Mouse (Mus musculus) stomach, embryonic 15.5 days (tissue): Measurements from ENCODE around the gene Maff. TPM values are rescaled to one million over a fixed set of nuclear protein-coding genes. Genes with fewer than 3 reads are reported as not detected.
A peak's percentile ranks its signal among the peaks of the same experiment; 100 is the strongest.

Experiments used
- ATAC-seq: fragments of 200-750 bp; cut with Nextera tagmentation; 2 replicates; pipeline ENCODE4 v1.8.0; 2017; ENCODE audit warnings: low read depth, moderate number of reproducible peaks, moderate TSS enrichment; ENCODE audit not compliant: insufficient read depth, low FRiP score
- H3K27ac ChIP-seq: fragments of 300-500 bp; sonication (generic); 2 replicates; pipeline ENCODE4 v1.5.1; 2015; ENCODE audit warnings: mild to moderate bottlenecking, inconsistent platforms
- H3K27me3 ChIP-seq: fragments of 300-500 bp; sonication (generic); replicated peaks from 2 replicates; pipeline ENCODE4 v1.6.1; 2015; ENCODE audit warnings: inconsistent platforms
- H3K36me3 ChIP-seq: fragments of 300-500 bp; sonication (generic); 2 replicates; pipeline ENCODE4 v1.6.1; 2015; ENCODE audit warnings: inconsistent platforms
- H3K4me1 ChIP-seq: fragments of 300-500 bp; sonication (generic); 2 replicates; pipeline ENCODE4 v1.6.1; 2015; ENCODE audit warnings: inconsistent platforms
- H3K4me2 ChIP-seq: fragments of 300-500 bp; sonication (generic); 2 replicates; pipeline ENCODE4 v1.6.1; 2015; ENCODE audit warnings: mild to moderate bottlenecking, inconsistent platforms
- H3K4me3 ChIP-seq: fragments of 300-500 bp; sonication (generic); replicated peaks from 2 replicates; pipeline ENCODE4 v1.5.1; 2015; ENCODE audit warnings: inconsistent platforms
- H3K9ac ChIP-seq: fragments of 300-500 bp; sonication (generic); 2 replicates; pipeline ENCODE4 v1.6.1; 2015; ENCODE audit warnings: inconsistent platforms
- H3K9me3 ChIP-seq: fragments of 300-500 bp; sonication (generic); 2 replicates; pipeline ENCODE4 v1.6.1; 2016; ENCODE audit warnings: inconsistent platforms
- WGBS: fragments of 180-500 bp; shearing (Covaris S2); methylation state at CpG from one replicate; pipeline ENCODE4 v1.1.7; 2015; 5-methylcytosine and 5-hydroxymethylcytosine counted together
- polyA plus RNA-seq: library from polyadenylated mRNA; unstranded; fragments of >200 nt; fragmentation: Nextera tagmentation; extraction: Ambion mirVana; gene quantifications from 2 replicates; pipeline ENCODE4 v1.2.1, GENCODE M21; 2015

Maff gene
- polyA plus RNA-seq, 1 experiment from 2014 or later, result 6.6 TPM

- Histone ChIP-seq H3K27ac (peak overlapping the region; percentile 69), H3K4me2 (no peak overlapping the region), H3K27me3 (no peaks in the 10 kb centered on the region), H3K36me3 (no peaks in the 10 kb centered on the region), H3K4me1 (peaks cover 59% of the 10 kb centered on the region), H3K9me3 (no peaks in the 10 kb centered on the region), H3K4me3 (no peak overlapping the region), H3K9ac (no peak overlapping the region)
- ATAC-seq, result peak; percentile 31; the same call in 1 of the 2 replicates
- WGBS, result 48% methylated on average over 6 of the region's 6 CpGs
Measured at GRCm38 (mm10) chr15:79388171-79388570, 41.8 kb downstream of the Maff start.

DNA sequence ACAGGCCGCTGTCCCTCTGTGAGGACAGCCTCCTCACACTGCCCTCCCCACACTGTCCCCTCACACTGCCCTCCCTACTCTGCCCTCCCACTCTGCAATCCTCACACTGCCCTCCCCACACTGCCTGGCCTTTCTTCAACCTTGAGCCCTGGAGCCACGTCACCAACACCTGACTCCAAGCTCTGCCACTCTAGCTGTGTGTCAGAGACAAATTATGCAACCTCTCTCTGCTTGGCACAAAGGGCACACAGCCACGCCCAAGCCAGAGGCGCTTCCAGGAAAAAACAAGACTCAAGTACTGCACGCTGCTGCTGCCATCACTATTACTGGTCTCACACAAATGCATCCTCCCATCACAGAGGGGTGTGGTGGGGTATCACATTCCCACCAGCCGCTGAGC is 44.0 kb downstream of the Maff start:
- H3K4me1 ChIP-seq, result peaks cover 78% of the 10 kb centered on the region
- H3K36me3 ChIP-seq, result no peaks in the 10 kb centered on the region
- 0 out of 2 replicates have a peak overlapping the region, but pooled peaks have one; percentile 57 for H3K27ac ChIP-seq
- no peak overlapping the region for H3K4me2 ChIP-seq
- ATAC-seq, result no peak
- H3K9ac ChIP-seq, result no peak overlapping the region
- no peak overlapping the region for H3K4me3 ChIP-seq
- 78% methylated on average over 6 of the region's 6 CpGs for WGBS
- no peaks in the 10 kb centered on the region for H3K27me3 ChIP-seq
- H3K9me3 ChIP-seq, result no peaks in the 10 kb centered on the region

- Histone ChIP-seq H3K4me2 (no peak overlapping the region), H3K4me3 (no peak overlapping the region), H3K9me3 (no peaks in the 10 kb centered on the region), H3K36me3 (no peaks in the 10 kb centered on the region), H3K4me1 (peaks cover 86% of the 10 kb centered on the region), H3K9ac (no peak overlapping the region), H3K27ac (peak overlapping the region; percentile 57), H3K27me3 (no peaks in the 10 kb centered on the region)
- peak; percentile 12; the same call in 1 of the 2 replicates for ATAC-seq
- 34% methylated on average over 7 of the region's 7 CpGs for WGBS
Measured at GRCm38 (mm10) chr15:79391447-79392093, 45.1 kb downstream of the Maff start.

- Histone ChIP-seq H3K27ac (no peak overlapping the region), H3K4me3 (no peak overlapping the region), H3K4me1 (peaks cover 83% of the 10 kb centered on the region), H3K9me3 (no peaks in the 10 kb centered on the region), H3K27me3 (no peaks in the 10 kb centered on the region), H3K9ac (no peak overlapping the region), H3K36me3 (no peaks in the 10 kb centered on the region), H3K4me2 (no peak overlapping the region)
- WGBS, result 79% methylated on average over 5 of the region's 5 CpGs
- no peak for ATAC-seq
Measured at GRCm38 (mm10) chr15:79392527-79392926, 46.1 kb downstream of the Maff start.

- H3K9me3 ChIP-seq, result no peaks in the 10 kb centered on the region
- no peak for ATAC-seq
- no peak overlapping the region for H3K9ac ChIP-seq
- no peak overlapping the region for H3K4me2 ChIP-seq
- no peak overlapping the region for H3K4me3 ChIP-seq
- H3K4me1 ChIP-seq, result peaks cover 77% of the 10 kb centered on the region
- no peaks in the 10 kb centered on the region for H3K36me3 ChIP-seq
- H3K27me3 ChIP-seq, result no peaks in the 10 kb centered on the region
- WGBS, result 81% methylated on average over 6 of the region's 6 CpGs
- H3K27ac ChIP-seq, result no peak overlapping the region
Measured at GRCm38 (mm10) chr15:79393101-79393500, 46.7 kb downstream of the Maff start.

GRCm38 (mm10) chr15:79394842-79395241 is 48.4 kb downstream of the Maff start:
- H3K36me3 ChIP-seq, result no peaks in the 10 kb centered on the region
- no peak overlapping the region for H3K27ac ChIP-seq
- H3K4me3 ChIP-seq, result no peak overlapping the region
- H3K4me1 ChIP-seq, result peaks cover 67% of the 10 kb centered on the region
- H3K9ac ChIP-seq, result no peak overlapping the region
- ATAC-seq, result no peak
- H3K9me3 ChIP-seq, result no peaks in the 10 kb centered on the region
- H3K4me2 ChIP-seq, result no peak overlapping the region
- no peaks in the 10 kb centered on the region for H3K27me3 ChIP-seq
- 50% methylated on average over 4 of the region's 4 CpGs for WGBS

- no peak overlapping the region for H3K27ac ChIP-seq
- H3K9ac ChIP-seq, result no peak overlapping the region
- WGBS, result 66% methylated on average over 6 of the region's 6 CpGs
- H3K27me3 ChIP-seq, result no peaks in the 10 kb centered on the region
- H3K4me3 ChIP-seq, result no peak overlapping the region
- no peak for ATAC-seq
- no peaks in the 10 kb centered on the region for H3K9me3 ChIP-seq
- no peak overlapping the region for H3K4me2 ChIP-seq
- peaks cover 67% of the 10 kb centered on the region for H3K4me1 ChIP-seq
- no peaks in the 10 kb centered on the region for H3K36me3 ChIP-seq
Measured at GRCm38 (mm10) chr15:79395281-79395680, 48.9 kb downstream of the Maff start.

- no peak for ATAC-seq
- Histone ChIP-seq H3K9ac (no peak overlapping the region), H3K4me1 (peaks cover 66% of the 10 kb centered on the region), H3K36me3 (no peaks in the 10 kb centered on the region), H3K4me3 (no peak overlapping the region), H3K27me3 (no peaks in the 10 kb centered on the region), H3K27ac (peak overlapping the region; percentile 36; the same call in 1 of the 2 replicates), H3K4me2 (no peak overlapping the region), H3K9me3 (no peaks in the 10 kb centered on the region)
- 81% methylated on average over 11 of the region's 11 CpGs for WGBS
Measured at GRCm38 (mm10) chr15:79396736-79397135, 50.3 kb downstream of the Maff start.

GRCm38 (mm10) chr15:79399231-79400052 is 53.0 kb downstream of the Maff start:
- H3K9ac ChIP-seq, result no peak overlapping the region
- H3K27me3 ChIP-seq, result no peaks in the 10 kb centered on the region
- ATAC-seq, result no peak
- peaks cover 57% of the 10 kb centered on the region for H3K4me1 ChIP-seq
- no peaks in the 10 kb centered on the region for H3K9me3 ChIP-seq
- H3K27ac ChIP-seq, result 0 out of 2 replicates have a peak overlapping the region, but pooled peaks have one; percentile 11
- no peak overlapping the region for H3K4me3 ChIP-seq
- WGBS, result 69% methylated on average over 14 of the region's 14 CpGs
- H3K36me3 ChIP-seq, result no peaks in the 10 kb centered on the region
- H3K4me2 ChIP-seq, result no peak overlapping the region

DNA sequence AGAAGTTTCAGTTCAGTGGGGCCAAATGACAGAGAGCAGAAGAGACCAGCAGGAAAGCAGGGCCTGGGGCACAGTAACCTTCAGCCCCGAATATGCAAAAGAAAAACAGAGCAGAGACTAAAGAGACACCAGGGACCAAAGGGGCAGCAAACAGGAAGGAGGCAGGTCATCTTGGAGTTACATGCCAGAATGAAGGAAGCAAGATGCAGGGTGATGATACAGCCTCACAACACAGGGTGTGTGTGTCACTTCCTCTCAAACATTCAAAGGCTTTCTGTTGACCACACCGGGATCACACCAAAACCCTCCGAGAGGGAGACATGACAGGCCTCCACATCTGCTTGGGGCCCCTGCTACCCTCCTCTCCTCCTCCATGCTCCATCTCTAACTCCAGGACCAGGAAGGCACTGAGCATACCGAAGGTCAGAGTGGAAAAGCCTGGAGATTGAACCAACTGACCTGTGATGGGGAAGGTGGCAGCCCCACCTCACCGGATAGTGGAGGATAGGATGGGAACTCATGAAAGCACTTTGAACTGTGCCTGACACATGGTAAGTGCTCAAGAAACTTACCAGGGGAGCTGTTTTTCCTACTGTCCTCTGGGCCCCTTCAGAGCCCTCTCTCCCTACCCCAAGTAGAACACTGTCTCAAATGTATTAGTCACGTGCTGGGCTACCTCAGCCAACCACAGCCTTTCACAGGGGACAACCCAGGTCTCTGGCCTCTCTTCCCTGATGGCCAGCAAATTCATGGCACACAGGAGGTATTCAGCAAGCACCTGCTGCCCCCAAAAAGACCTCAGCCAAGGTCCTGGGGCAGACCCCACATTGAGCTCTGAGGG is 53.9 kb downstream of the Maff start:
- Histone ChIP-seq H3K9ac (no peak overlapping the region), H3K36me3 (no peaks in the 10 kb centered on the region), H3K4me2 (peak overlapping the region; percentile 87; the same call in 1 of the 2 replicates), H3K9me3 (no peaks in the 10 kb centered on the region), H3K27ac (0 out of 2 replicates have a peak overlapping the region, but pooled peaks have one; percentile 13), H3K4me1 (peaks cover 48% of the 10 kb centered on the region), H3K27me3 (no peaks in the 10 kb centered on the region), H3K4me3 (no peak overlapping the region)
- ATAC-seq, result no peak
- 68% methylated on average over 6 of the region's 6 CpGs for WGBS

DNA sequence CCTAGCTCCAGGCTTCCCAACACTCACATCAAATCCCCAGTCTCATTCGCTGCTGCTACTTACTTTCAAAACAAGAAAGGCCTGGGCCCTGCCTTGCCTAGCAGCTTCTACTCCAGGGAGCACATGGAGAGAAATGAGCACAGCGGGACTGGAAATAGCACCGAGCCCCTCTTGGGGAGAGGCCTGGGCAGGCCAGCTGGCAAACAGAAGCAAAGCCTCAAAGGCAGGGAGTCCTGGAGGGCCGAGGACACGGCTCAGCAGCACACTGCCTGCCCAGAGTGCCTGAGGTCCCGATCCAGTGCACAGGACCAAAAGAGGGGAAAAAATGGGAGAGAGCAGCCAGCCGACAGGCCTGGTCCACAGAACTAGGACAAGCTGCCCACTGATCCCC is 54.5 kb downstream of the Maff start:
- H3K4me2 ChIP-seq, result peak overlapping the region; percentile 87
- no peak overlapping the region for H3K9ac ChIP-seq
- H3K27me3 ChIP-seq, result no peaks in the 10 kb centered on the region
- H3K36me3 ChIP-seq, result no peaks in the 10 kb centered on the region
- 47% methylated on average over 7 of the region's 7 CpGs for WGBS
- no peak overlapping the region for H3K4me3 ChIP-seq
- H3K4me1 ChIP-seq, result peaks cover 42% of the 10 kb centered on the region
- H3K9me3 ChIP-seq, result no peaks in the 10 kb centered on the region
- no peak for ATAC-seq
- peak overlapping the region; percentile 36; the same call in 1 of the 2 replicates for H3K27ac ChIP-seq
